Mouse (Mus musculus) erythroblast, embryonic 14.5 days (primary cell): Measurements from ENCODE around the gene Mpp1.

Experiments
- GATA1 ChIP-seq: IDR thresholded peaks from 2 replicates; pipeline ENCODE4 v1.6.1; 2012; ENCODE audit warnings: low read length, inconsistent platforms, mixed read lengths
- TAL1 ChIP-seq: IDR thresholded peaks from 3 replicates; pipeline ENCODE4 v1.6.1; 2012; ENCODE audit warnings: low read length, inconsistent platforms, mixed read lengths

GRCm38 (mm10) chrX:75095369-75096162 is 35.2 kb downstream of the Mpp1 start, which contains the start of gene Dkc1:
- TF ChIP-seq GATA1, result no peak
- no peak for TF ChIP-seq TAL1
